Mouse (Mus musculus) lung, adult 2 months (tissue): ENCODE measurements around the gene Pdyn.

Source experiments
- CTCF ChIP-seq: fragments of 200-500 bp; IDR thresholded peaks from 2 replicates; pipeline ENCODE4 v1.5.1; 2011; ENCODE audit warnings: mild to moderate bottlenecking, low read length, control low read depth; ENCODE audit not compliant: insufficient read depth
- POLR2A ChIP-seq: fragments of 200-500 bp; IDR thresholded peaks from 2 replicates; pipeline ENCODE4 v1.6.1; 2011; ENCODE audit warnings: low read depth, mild to moderate bottlenecking, control low read depth, low read length, borderline replicate concordance; ENCODE audit errors: extremely low read depth

DNA sequence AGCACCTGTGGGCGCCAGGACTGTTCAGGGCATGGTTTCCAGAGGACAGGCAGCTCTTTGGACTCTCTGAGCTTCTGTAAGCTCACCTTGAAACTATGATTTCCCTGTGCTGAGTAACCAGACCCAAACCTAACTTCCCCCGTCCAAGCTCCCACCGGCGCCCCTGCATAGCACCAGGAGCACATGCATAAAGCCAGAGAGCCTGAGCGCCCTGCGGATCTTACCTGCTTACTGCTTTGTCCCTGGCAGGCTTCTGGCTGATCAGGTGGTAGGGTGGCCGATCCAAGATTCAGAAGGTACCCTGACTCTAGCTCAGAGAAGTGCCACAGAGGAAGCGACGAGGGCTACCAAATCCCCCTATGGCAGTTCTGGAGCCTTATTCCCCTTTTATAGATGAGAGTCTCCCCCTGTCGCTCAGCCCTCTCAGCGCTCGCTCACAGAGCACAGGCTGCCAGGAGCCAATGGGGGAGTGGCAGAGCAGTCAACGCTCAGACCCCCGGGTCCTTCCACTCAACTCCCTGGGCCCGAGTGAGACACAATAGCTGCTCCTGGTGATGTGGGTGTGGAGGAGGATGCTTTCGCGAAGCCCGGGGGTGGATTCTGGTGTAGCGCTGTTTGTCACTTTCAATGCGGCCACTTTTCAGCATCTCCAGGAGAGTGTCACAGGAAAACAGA is at the start of gene Pdyn:
- no peak for TF ChIP-seq CTCF
- TF ChIP-seq POLR2A = no peak
